Mouse (Mus musculus) ES-E14 (cell line): ENCODE results near the gene Col25a1.

Experiments
- CHD2 ChIP-seq: IDR thresholded peaks from 2 replicates; pipeline ENCODE4 v1.6.1; 2014; ENCODE audit warnings: mild to moderate bottlenecking, low read depth, low read length, inconsistent platforms
- HCFC1 ChIP-seq: IDR thresholded peaks from 2 replicates; pipeline ENCODE4 v1.6.1; 2012; ENCODE audit warnings: low read length, inconsistent platforms, borderline replicate concordance; ENCODE audit not compliant: insufficient read depth
- MAFK ChIP-seq: IDR thresholded peaks from 2 replicates; pipeline ENCODE4 v1.6.1; 2014; ENCODE audit warnings: mild to moderate bottlenecking, low read depth, low read length, inconsistent platforms; ENCODE audit not compliant: insufficient read depth
- ZC3H11A ChIP-seq: IDR thresholded peaks from 2 replicates; pipeline ENCODE4 v1.6.1; 2012; ENCODE audit warnings: low read depth, mild to moderate bottlenecking, inconsistent platforms, low read length, borderline replicate concordance
- ZNF384 ChIP-seq: IDR thresholded peaks from 2 replicates; pipeline ENCODE4 v1.6.1; 2012; ENCODE audit warnings: low read depth, low read length, inconsistent platforms

- no peak for TF ChIP-seq CHD2
- TF ChIP-seq HCFC1 = no peak
- TF ChIP-seq MAFK = no peak
- TF ChIP-seq ZNF384 = no peak
- TF ChIP-seq ZC3H11A = no peak
These were observed 301.5 kb downstream of the Col25a1 start for GRCm38 (mm10) chr3:130432818-130433217.
